Mouse (Mus musculus) embryonic facial prominence, embryonic 11.5 days (tissue): ENCODE measurements around the gene Gnaq. TPM values are rescaled to one million over a fixed set of nuclear protein-coding genes. Genes with fewer than 3 reads are reported as not detected.

Source experiments
- ATAC-seq: fragments of 200-750 bp; cut with Nextera tagmentation; replicated peaks from 2 replicates; pipeline ENCODE4 v1.8.0; 2017; ENCODE audit warnings: low read depth; ENCODE audit not compliant: insufficient number of reproducible peaks, low FRiP score, low TSS enrichment
- DNase-seq: peaks from one replicate; pipeline ENCODE4 v3.0.0-alpha.2; 2015; ENCODE audit warnings: low spot score
- H3K27ac ChIP-seq: fragments of 300-500 bp; sonication (generic); replicated peaks from 2 replicates; pipeline ENCODE4 v1.5.1; 2014; ENCODE audit warnings: mild to moderate bottlenecking, low read depth, low read length, control low read depth
- H3K27me3 ChIP-seq: fragments of 300-500 bp; sonication (generic); 2 replicates; pipeline ENCODE4 v1.6.1; 2014; ENCODE audit warnings: mild to moderate bottlenecking, low read length, moderate library complexity, mixed read lengths; ENCODE audit not compliant: control insufficient read depth, insufficient read depth
- H3K36me3 ChIP-seq: fragments of 300-500 bp; sonication (generic); replicated peaks from 2 replicates; pipeline ENCODE4 v1.6.1; 2014; ENCODE audit warnings: low read depth, mild to moderate bottlenecking, low read length, moderate library complexity, mixed read lengths; ENCODE audit not compliant: control insufficient read depth, insufficient read depth
- H3K4me1 ChIP-seq: fragments of 300-500 bp; sonication (generic); 2 replicates; pipeline ENCODE4 v1.6.1; 2014; ENCODE audit warnings: low read length, mixed read lengths; ENCODE audit not compliant: control insufficient read depth, insufficient read depth
- H3K4me2 ChIP-seq: fragments of 300-500 bp; sonication (generic); 2 replicates; pipeline ENCODE4 v1.6.1; 2014; ENCODE audit warnings: low read depth, mild to moderate bottlenecking, control low read depth, low read length, moderate library complexity
- H3K4me3 ChIP-seq: fragments of 300-500 bp; sonication (generic); 2 replicates; pipeline ENCODE4 v1.5.1; 2014; ENCODE audit warnings: low read depth, low read length, control low read depth
- H3K9ac ChIP-seq: fragments of 300-500 bp; sonication (generic); replicated peaks from 2 replicates; pipeline ENCODE4 v1.6.1; 2014; ENCODE audit warnings: mild to moderate bottlenecking, control low read depth, low read length
- H3K9me3 ChIP-seq: fragments of 300-500 bp; sonication (generic); replicated peaks from 2 replicates; pipeline ENCODE4 v1.6.1; 2016; ENCODE audit warnings: mild to moderate bottlenecking, low read length, inconsistent platforms, mixed read lengths; ENCODE audit not compliant: control insufficient read depth
- WGBS: fragments of 180-500 bp; shearing (Covaris S2); extraction: QIAGEN DNeasy Blood & Tissue Kit; methylation state at CpG from one replicate; pipeline ENCODE4 v1.1.7; 2014; 5-methylcytosine and 5-hydroxymethylcytosine counted together
- polyA plus RNA-seq: library from polyadenylated mRNA; unstranded; fragments of >200 nt; fragmentation: Nextera tagmentation; extraction: Ambion mirVana; gene quantifications from 2 replicates; pipeline ENCODE4 v1.2.1, GENCODE M21; 2014

The Gnaq gene
- polyA plus RNA-seq, 1 experiment from 2014 or later = 16.2 TPM

DNA sequence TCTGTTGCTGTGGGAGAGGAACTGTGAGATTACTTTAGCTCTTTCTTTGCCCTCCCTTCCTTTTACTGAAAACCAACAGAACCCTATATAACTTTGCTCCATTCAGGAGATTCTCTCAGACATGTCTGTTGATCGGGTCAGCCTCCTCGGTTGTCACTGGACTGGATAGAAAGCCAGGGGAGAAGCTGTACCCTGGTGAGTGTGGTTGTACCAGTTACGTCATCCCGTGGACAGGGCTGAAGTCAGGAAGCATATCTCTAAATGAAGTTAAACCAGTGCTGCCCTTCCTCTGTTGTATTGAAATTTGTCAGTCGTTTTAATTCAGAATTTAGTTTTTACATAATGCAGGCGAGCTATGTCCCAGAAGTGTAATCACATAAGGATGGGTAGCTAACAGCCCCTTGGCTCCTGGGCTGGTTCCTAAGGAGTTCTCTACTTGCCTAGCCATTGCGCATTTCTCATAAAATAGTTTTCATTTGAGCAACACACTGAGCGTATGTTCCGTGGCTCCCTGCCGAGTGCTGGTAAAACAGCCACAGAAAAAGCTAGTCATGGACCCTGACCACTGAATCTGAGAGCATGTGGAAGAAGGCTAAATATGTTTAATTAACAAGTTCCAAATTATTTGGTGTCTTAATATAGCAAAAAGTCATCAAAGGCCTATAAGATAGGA, 194.9 kb downstream of the Gnaq start:
- H3K9me3 ChIP-seq = no peaks in the 10 kb centered on the region
- H3K4me2 ChIP-seq = no peak overlapping the region
- 91% methylated on average over 10 of the region's 10 CpGs for WGBS
- no peaks in the 10 kb centered on the region for H3K36me3 ChIP-seq
- H3K4me1 ChIP-seq = no peaks in the 10 kb centered on the region
- no peak for ATAC-seq
- no peak overlapping the region for H3K9ac ChIP-seq
- H3K4me3 ChIP-seq = no peak overlapping the region
- H3K27me3 ChIP-seq = no peaks in the 10 kb centered on the region
- no peak overlapping the region for H3K27ac ChIP-seq
- DNase-seq = no peak

DNA sequence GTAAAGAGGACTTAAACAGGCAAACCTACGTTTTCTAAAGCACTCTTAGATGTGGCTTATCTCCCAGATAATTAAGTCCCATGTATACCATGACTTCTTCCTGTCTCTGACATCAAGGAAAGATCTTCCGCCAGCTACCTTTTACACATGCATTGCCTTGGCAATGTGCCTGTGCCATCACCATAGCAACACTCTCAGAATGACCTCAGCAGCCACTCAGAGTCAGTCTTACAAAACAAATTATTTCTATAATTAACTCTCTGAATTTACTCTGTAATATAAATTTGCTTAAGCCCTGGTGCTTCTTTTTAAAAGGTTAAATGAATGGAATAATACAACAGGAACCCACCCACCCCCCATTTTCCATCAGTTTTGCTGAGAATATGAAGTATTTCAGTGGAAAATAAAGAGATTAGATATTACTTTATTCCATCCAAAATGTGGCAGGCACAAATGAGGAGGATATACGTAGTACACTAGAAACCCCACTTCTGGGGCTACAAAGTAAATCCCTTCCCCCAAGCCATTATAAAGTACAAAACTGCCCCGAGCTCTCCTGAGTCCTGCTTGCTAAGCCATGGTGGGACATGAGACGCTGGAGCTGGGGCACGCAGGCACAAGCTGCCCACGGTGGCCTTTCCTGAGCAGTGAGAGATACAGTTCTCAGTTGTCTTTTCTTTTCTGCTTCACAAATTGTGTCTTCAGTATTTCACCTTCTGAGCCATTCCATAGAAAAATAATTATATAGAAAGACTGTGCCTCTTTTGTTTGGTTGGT, 195.6 kb downstream of the Gnaq start:
- no peak overlapping the region for H3K9ac ChIP-seq
- no peak; the same call in 1 of the 2 replicates for ATAC-seq
- H3K27ac ChIP-seq = no peak overlapping the region
- H3K4me2 ChIP-seq = no peak overlapping the region
- H3K4me3 ChIP-seq = no peak overlapping the region
- no peaks in the 10 kb centered on the region for H3K9me3 ChIP-seq
- no peaks in the 10 kb centered on the region for H3K27me3 ChIP-seq
- no peaks in the 10 kb centered on the region for H3K36me3 ChIP-seq
- H3K4me1 ChIP-seq = no peaks in the 10 kb centered on the region
- WGBS = 72% methylated on average over 7 of the region's 7 CpGs
- DNase-seq = peak; percentile 16

DNA sequence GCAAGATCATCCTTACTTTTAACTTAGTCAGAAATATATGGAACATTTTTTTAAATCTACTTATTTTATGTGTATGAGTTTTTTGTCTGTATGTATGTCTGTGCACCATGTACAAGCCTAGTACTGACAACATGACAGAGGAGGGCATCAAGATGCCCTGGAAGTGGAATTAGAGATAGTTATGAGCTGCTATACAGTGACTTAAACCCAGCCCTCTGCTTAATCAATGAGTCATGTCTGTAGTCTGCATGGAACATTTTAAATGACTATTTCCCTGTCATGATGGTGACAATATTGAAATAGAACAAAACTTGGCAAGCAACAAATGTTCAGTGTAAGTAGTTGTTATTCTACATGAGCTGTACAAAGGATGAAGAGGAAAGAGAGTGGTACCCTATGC, 196.4 kb downstream of the Gnaq start:
- Histone ChIP-seq H3K9me3 (no peaks in the 10 kb centered on the region), H3K9ac (no peak overlapping the region), H3K4me1 (no peaks in the 10 kb centered on the region), H3K36me3 (no peaks in the 10 kb centered on the region), H3K4me3 (no peak overlapping the region), H3K27ac (no peak overlapping the region), H3K4me2 (no peak overlapping the region), H3K27me3 (no peaks in the 10 kb centered on the region)
- no peak for DNase-seq
- ATAC-seq = no peak

DNA sequence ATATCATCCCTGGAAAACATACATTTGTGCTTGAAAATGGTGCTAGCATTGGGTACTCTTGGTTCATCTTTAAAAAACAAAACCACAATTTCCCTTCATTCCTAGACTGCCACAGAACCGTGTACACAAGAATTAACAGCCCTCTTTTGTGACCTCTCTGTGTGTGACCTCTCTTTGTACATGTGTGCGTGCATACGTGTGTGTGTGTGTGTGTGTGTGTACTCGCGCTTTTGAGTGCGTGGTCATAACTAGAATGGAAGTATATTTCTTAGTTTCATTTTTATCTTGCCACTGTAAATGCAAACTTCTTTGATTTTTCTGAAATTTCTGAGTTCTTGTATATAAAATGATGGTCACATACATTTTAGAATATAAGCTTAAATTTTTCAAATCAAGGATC, 197.0 kb downstream of the Gnaq start:
- H3K4me2 ChIP-seq = no peak overlapping the region
- no peak overlapping the region for H3K27ac ChIP-seq
- DNase-seq = no peak
- H3K4me3 ChIP-seq = no peak overlapping the region
- no peaks in the 10 kb centered on the region for H3K27me3 ChIP-seq
- no peak overlapping the region for H3K9ac ChIP-seq
- WGBS = 92% methylated on average over 6 of the region's 6 CpGs
- no peaks in the 10 kb centered on the region for H3K9me3 ChIP-seq
- ATAC-seq = no peak
- H3K4me1 ChIP-seq = no peaks in the 10 kb centered on the region
- H3K36me3 ChIP-seq = no peaks in the 10 kb centered on the region

DNA sequence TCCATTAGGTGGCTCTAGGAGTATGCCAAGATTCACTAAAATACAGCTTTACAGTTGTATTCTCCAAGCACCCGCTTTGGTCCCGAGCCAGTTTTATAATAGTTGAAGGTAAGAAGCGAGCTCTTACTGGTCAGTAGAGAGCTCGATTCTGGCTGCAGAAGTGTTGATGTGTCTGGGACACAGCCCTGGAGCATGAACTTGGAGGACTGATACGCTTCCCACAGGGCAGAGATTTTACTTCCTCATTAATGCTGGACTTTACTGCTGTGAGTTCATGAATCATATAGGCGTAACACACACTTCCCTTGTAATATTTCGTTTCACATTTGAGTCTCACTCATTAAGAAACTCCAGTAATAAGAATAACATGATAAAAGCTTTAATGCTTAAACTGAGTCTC, 197.5 kb downstream of the Gnaq start:
- Histone ChIP-seq H3K9me3 (no peaks in the 10 kb centered on the region), H3K36me3 (no peaks in the 10 kb centered on the region), H3K4me2 (no peak overlapping the region), H3K9ac (no peak overlapping the region), H3K27me3 (no peaks in the 10 kb centered on the region), H3K4me1 (no peaks in the 10 kb centered on the region), H3K27ac (no peak overlapping the region), H3K4me3 (no peak overlapping the region)
- WGBS = 91% methylated on average over 7 of the region's 7 CpGs
- ATAC-seq = no peak
- DNase-seq = no peak

DNA sequence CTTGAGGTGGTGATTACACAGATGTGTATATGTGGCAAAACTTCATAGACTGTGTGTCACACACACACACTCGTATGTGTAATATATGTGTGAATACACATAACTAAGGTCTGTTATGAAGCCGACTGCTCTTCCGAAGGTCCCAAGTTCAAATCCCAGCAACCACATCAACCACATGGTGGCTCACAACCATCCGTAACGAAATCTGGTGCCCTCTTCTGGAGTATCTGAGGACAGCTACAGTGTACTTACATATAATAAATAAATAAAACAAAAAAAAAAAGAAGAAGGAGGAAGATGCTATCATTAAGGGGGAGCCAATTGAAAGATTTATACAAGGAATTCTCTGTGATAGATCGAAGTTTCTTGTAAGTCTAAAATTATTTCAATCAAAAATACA, 198.4 kb downstream of the Gnaq start:
- Histone ChIP-seq H3K27ac (no peak overlapping the region), H3K36me3 (no peaks in the 10 kb centered on the region), H3K9me3 (no peaks in the 10 kb centered on the region), H3K4me2 (no peak overlapping the region), H3K9ac (no peak overlapping the region), H3K4me1 (no peaks in the 10 kb centered on the region), H3K27me3 (no peaks in the 10 kb centered on the region), H3K4me3 (no peak overlapping the region)
- ATAC-seq = no peak
- 93% methylated on average over 6 of the region's 6 CpGs for WGBS
- no peak for DNase-seq

DNA sequence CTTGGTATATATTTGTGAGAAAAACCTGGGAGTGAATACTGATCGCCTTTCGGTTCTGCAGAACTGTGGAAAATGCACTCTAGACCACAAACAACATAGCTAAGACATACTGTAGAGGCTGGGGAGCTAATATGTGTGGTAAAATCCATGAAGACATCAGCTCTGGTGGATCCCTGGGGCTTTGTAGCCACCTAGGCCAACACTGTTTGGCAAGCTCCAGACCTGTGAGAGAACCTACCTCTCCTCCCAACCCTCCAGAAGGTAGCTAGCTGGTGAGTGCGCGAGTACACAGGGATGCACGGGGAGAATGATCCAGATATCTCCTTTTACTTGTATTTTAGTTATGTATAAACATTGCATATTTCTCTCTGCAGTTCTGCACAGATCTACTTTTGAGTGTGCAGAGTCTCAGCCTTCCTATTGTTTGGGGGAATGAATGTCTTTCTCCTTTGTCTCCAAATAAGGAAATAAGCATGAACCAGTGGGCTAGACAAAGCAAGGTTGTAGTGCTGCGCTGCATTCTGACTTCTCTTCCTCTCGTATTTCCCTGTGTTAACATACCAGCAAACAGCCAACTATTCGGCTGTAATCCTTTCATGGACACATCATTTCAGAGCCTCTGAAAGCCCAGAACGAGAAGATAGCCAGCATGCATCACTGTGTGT, 205.4 kb downstream of the Gnaq start:
- DNase-seq = no peak
- no peaks in the 10 kb centered on the region for H3K36me3 ChIP-seq
- no peaks in the 10 kb centered on the region for H3K9me3 ChIP-seq
- no peaks in the 10 kb centered on the region; the same call in 1 of the 2 replicates for H3K4me1 ChIP-seq
- no peak overlapping the region for H3K27ac ChIP-seq
- no peaks in the 10 kb centered on the region for H3K27me3 ChIP-seq
- no peak overlapping the region for H3K4me3 ChIP-seq
- no peak overlapping the region for H3K4me2 ChIP-seq
- no peak overlapping the region for H3K9ac ChIP-seq
- ATAC-seq = no peak
- 90% methylated on average over 9 of the region's 9 CpGs for WGBS
